Mouse (Mus musculus): ENCODE measurements around the gene Agpat2.

The Agpat2 gene

DNA sequence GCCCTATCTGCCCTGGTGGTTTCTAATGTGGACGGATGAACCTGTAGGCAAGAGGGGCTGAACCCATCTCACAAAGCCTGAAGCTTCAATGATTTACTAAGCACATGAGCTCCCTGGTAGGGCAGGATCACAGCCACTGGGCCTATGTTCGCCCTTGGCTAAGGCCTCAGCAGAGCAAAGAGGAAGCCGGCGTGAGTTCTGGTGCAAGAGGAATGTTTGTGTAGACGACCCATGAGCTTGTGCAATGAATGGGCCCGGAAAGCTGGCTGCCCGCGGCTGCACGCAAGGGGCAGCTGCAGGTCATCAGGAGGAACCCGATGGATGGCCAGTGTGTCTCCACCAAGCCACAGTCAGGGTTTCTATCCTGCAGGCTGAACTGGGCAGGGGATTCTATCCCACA lies 54.4 kb downstream of the Agpat2 start:
- no peak for ATAC-seq (ENCODE audit: insufficient number of reproducible peaks, low FRiP score, low TSS enrichment)

DNA sequence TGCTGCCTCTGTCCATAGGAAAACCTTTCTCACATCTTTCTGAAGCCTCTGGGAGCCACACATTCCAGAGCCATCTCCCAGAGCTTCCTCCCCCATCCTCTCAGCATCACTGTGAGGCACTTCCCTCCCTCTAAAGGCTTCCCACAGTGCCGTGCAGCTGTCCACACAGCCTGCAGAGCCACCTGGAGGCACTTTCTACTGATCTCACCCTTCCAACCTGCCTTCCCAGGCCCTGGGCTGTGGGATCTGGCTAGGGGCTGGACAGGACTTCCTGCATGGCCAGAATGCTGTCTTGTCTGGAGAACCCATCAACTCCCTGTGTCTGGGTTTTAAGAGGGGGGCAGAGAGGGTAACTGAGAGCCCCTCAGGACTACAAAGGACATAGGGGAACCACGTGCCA lies 56.7 kb downstream of the Agpat2 start:
- ATAC-seq (ENCODE audit: insufficient number of reproducible peaks, low FRiP score, low TSS enrichment), result no peak

- ATAC-seq (ENCODE audit: insufficient number of reproducible peaks, low FRiP score, low TSS enrichment), result no peak
These were observed 60.0 kb downstream of the Agpat2 start for GRCm38 (mm10) chr2:26544265-26544664.

DNA sequence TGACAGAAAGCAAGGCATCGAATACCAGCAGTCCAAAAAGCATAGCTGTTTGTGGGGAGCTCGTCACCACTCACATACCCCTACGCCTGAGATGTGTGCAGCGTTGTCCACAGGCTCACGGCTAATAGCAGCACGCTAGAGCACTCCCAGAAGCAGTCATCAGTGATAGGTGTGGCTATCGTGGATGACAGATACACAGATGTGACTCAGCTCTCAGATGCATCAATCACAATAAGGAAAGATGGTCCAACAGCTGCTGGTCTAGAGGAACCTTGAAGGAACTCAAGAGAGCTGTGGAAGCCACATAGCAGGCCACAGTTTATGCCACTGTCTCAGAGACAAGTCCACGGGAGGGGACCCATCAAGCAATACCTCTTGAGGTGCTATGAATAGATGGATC lies 60.4 kb downstream of the Agpat2 start:
- ATAC-seq (ENCODE audit: insufficient number of reproducible peaks, low FRiP score, low TSS enrichment), result no peak

GRCm38 (mm10) chr2:26543155-26543554 lies 61.1 kb downstream of the Agpat2 start:
- no peak for ATAC-seq (ENCODE audit: insufficient number of reproducible peaks, low FRiP score, low TSS enrichment)

Measured in cerebellum, adult (tissue).